Mouse (Mus musculus): ENCODE results near the gene Map1s.

The Map1s gene

GRCm38 (mm10) chr8:70897681-70898413, 7.9 kb upstream of the Map1s start:
- CTCF ChIA-PET, result no interaction called here

GRCm38 (mm10) chr8:70898661-70899198, 7.0 kb upstream of the Map1s start:
- CTCF ChIA-PET, result no interaction called here

- CTCF ChIA-PET, result no interaction called here
These were observed 6.5 kb upstream of the Map1s start for GRCm38 (mm10) chr8:70899226-70899625.

DNA sequence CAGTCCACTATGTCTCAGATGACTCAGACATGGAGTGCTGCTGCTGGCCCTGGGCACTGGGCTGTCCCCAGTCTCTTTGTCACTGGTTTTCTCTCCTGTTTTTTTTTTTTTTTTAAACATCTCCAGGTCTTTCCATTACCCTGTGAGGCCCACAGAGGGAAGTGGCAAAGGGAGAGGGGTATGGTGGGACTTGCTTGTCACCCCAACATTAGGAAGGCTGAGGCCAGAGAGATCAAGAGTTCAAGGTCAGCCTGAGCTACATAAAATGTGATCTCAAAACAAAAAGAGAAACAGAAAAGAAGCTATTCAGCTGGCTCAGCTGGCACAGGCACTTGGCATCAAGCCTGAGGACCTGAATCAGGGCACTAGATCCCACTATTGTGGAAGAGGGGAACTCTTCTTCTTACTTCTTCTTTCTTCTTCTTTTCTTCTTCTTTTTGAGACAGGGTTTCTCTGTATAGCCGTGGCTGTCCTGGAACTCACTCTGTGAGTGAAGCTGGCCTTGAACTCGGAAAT, 4.8 kb upstream of the Map1s start:
- CTCF ChIA-PET, result no interaction called here

DNA sequence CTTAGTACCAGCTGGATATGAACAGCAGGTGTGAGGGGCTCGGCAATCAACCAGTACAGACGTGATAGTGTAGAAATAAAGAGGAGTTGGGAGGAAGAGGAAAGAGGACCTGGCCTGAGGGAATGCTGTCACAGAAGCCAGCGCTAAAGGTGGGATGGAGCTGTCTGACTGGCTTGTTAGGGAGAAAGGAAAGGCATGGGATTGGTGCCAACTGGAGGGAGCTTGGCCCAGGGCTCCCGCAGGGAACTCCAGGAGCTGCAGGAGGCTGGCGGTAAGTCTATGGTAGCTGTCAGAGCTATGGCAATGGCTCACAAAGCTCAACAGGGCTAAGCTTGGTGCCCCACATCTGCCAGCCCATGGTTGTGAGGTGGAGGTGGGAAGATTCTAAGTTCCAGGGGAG, 3.5 kb upstream of the Map1s start:
- CTCF ChIA-PET, result interaction anchor here (1.0 kb wide), 1 partner anchor 693 kb away, joined by 4 read pairs; no protein-coding TSS in a partner anchor

DNA sequence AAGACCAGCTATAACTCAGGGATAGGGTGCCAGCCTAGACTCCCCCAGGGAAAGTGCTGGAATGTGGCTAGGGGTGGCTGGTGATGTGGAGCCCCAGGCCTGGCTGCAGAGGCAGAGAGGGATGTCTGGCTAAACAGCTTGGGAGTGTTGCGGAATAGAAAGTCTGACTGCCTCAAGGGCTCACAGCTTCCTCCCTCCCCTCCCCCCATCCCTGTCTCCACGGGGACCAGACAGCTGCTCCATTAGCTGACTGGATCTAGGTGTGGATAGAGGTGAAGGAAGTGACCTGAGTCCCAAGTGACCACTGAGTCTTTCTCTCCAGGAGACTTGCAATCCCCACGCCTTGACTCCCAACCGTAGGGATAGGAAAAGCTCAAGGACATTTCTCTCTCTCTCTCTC, 2.6 kb upstream of the Map1s start:
- CTCF ChIA-PET, result no interaction called here

DNA sequence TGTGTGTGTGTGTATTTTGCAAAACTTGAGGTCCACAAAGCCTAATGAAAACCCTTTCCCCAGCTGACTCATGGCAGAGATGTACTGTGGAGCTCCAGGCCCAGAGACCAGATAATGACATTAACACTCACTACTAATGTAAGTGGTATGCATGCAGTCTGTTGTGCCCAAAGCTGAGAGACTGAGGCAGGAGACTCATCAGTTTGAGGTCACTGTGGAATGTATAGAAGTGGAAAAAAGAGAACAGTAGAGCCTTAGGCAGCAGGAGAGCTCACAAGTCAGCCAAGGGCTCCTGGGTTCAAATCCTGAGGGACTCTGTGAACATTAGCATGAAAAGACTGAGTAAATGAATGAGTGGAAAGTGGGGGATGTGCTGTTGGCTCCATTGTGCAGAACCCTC, 2.1 kb upstream of the Map1s start:
- CTCF ChIA-PET, result no interaction called here

DNA sequence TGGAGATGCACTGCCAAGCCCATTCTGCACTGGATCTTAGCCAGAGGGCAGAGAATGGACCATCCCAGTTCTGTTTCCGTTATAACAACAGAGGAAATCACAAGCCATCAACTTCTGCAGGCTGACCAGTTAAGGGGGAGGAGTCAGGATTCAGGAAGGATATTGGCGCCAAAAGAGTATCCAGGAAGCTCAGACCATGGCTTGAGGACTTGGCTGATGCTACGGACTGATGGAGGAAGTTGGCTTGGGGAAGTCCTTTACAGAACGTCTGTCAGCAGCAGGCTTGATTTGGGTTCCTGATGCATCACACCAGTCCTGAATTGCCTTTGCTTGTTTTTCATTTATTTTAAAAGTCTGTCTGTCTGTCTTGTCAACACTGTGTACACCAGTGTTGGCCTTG, 1.2 kb upstream of the Map1s start:
- CTCF ChIA-PET, result no interaction called here

DNA sequence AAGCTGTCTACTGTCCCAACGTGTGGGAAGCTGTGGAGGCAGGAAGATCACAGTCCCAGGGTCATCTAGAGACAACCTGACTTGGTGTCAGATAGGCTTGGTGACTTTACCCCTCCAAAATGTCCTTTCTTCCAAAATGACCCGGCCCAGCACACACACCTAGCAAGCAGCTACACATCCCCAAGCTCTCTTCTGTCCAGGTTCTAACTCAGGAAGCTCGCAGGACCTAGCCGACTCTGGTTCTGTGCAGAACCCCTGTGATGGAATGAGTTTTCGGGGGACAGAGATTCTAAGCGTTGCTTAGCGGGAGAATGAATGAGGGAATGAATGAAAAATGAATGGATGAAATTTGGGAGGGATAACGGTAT, 285 bp upstream of the Map1s start:
- CTCF ChIA-PET, result interaction anchor here (0.5 kb wide), 1 partner anchor 458 kb away, joined by 3 read pairs; no protein-coding TSS in a partner anchor

GRCm38 (mm10) chr8:70907518-70907917, 1.8 kb downstream of the Map1s start:
- CTCF ChIA-PET, result no interaction called here

- CTCF ChIA-PET, result no interaction called here
These were observed 5.9 kb downstream of the Map1s start for GRCm38 (mm10) chr8:70911596-70911995.

DNA sequence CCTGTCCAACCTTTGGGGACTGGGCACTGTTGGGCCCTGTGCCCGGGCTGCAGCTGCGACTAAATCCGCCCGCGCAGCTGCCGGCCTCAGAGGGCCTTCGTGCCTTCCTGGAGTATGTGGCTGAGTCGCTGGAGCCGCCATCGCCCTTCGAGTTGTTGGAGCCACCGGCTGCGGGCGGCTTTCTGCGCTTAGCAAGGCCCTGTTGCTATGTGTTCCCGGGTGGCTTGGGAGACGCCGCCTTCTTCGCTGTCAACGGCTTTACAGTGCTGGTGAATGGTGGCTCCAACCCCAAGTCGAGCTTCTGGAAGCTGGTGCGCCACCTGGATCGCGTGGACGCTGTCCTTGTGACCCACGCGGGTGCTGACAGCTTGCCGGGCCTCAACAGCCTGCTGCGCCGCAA, 7.2 kb downstream of the Map1s start:
- CTCF ChIA-PET, result no interaction called here

- CTCF ChIA-PET, result no interaction called here
These were observed 7.8 kb downstream of the Map1s start for GRCm38 (mm10) chr8:70913523-70913922.

DNA sequence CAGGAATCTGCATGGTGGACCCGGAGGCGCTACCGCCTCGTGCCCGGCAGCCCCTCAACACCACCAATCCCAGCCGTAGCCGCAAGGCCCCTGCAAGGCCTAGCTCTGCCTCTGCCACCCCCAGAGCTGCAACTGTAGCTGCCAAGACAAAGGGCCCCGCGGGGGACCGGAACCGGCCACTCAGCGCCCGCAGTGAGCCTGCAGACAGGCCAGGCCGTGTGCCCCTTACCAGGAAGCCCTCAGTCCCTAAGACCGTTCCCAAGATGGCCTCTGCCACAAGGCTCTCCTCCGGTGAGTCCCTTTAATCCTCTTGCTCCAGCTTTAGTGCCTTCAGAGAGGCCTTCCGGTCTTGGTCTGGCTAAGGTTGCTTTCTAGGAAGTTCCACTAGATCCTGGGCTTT, 9.0 kb downstream of the Map1s start:
- CTCF ChIA-PET, result no interaction called here

- CTCF ChIA-PET, result no interaction called here
These were observed 14.6 kb downstream of the Map1s start for GRCm38 (mm10) chr8:70920049-70920922.

GRCm38 (mm10) chr8:70924151-70924550, 18.4 kb downstream of the Map1s start:
- CTCF ChIA-PET, result interaction anchor here (0.6 kb wide), 1 partner anchor 741 kb away, joined by 13 read pairs; no protein-coding TSS in a partner anchor

DNA sequence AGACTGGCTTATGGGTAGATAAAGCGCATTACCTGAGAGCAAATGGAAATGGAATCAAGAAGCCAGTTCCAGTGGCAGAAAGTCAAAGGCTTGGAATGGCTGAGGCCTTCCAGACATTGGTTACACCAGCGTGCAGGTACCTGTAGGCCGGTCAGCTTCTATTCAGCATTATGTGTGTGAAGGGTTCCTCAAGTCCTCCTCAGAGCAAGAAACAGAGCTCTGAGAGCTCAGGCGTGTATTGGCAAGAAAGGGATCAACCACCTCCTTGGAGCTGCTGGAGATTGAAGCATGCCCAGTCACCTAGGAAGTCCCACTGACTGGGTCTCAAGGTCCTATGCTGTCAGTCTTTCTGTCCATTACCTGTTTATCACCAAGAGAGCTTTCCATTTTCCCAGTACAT, 20.0 kb downstream of the Map1s start:
- CTCF ChIA-PET, result no interaction called here

DNA sequence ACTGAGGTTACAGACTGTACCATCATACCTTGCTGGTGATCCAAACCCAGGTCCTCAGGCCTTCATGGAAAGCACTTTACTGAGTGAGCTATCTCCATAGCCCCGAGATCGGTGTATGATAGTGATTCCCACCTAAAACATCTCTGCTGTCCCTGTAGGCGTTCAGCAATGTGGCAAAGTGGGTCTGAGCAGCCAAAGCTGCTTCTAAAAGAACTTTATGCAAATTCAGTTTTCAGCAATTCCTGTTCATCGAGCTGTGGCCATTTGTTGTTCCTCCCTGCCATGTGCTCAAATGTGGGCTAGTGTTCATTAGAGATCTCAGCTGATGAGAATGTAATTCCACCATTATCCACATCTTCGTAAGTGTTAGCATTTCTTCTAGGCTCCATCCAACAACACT, 20.7 kb downstream of the Map1s start:
- CTCF ChIA-PET, result no interaction called here

GRCm38 (mm10) chr8:70928096-70928495, 22.4 kb downstream of the Map1s start:
- CTCF ChIA-PET, result no interaction called here

GRCm38 (mm10) chr8:70928778-70929322, 23.1 kb downstream of the Map1s start:
- CTCF ChIA-PET, result no interaction called here

DNA sequence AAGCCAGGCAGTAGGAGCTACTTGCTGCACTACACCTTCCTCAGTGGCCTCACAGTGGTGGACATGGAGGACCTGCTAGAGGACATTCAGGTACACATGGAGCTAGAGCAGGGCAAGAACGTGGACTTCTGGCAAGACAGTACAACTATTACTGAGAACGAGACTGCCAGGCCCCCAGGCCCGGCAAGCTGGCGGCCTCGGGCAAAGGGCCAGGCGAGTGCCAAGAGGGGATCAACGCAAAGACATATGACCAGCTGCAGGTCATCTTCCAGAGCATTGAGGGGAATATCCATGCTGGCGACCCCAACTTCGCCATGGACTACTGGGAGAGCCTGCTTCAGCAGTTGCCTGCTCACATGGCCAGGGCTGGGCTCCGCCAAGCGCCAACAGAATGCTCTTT, 26.0 kb downstream of the Map1s start:
- CTCF ChIA-PET, result no interaction called here

DNA sequence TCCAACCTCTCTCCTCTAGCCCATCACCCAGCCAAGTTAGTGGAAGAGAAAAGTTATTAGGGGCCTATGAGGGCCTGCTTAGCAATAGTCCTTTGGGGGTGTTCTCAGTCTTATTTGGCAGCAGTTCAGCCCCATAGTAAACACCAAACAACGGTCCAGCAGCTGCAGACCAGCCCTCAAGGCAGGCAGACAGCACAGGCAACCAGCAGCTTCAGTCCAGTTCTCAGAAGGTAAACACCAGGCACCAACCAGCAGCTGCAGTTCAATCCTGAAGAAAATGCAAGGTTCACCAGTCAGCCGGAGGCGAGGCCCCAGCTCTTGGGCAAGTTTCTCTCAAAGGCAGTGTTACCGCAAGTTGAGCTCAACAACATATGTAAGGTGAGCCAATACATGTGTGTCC, 27.3 kb downstream of the Map1s start:
- CTCF ChIA-PET, result no interaction called here

DNA sequence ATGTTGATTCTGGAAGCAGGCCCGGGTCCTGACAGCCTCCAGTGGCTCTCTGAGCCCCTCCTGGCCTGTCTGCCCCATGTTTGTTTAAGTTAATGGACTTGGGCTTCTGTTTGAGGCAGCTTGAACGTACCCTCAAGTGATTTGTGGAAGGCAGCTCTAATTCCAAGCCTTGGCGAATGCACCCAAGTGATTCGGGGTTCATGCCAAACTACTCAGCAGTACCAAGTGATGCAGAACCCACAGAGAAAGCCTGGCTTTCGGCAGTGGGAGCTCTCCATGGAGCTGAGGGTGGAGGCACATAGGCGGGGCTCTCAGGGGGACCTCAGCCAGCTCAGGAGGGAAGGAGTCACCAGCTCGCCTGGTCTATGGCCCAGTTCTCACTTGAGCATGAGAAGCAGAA, 29.1 kb downstream of the Map1s start:
- CTCF ChIA-PET, result no interaction called here
